Mouse (Mus musculus): ENCODE data around the gene Josd1. TPM values are rescaled to one million over a fixed set of nuclear protein-coding genes. Genes with fewer than 3 reads are reported as not detected.
A peak's percentile ranks its signal among the peaks of the same experiment; 100 is the strongest.
"Not testable (repeated sequence)": the region's sequence is repeated elsewhere in the genome, so short reads cannot be mapped to it uniquely, and the experiment has no call there.

The Josd1 gene
- polyA plus RNA-seq, 1 experiment from 2014 or later: 43.4 TPM

DNA sequence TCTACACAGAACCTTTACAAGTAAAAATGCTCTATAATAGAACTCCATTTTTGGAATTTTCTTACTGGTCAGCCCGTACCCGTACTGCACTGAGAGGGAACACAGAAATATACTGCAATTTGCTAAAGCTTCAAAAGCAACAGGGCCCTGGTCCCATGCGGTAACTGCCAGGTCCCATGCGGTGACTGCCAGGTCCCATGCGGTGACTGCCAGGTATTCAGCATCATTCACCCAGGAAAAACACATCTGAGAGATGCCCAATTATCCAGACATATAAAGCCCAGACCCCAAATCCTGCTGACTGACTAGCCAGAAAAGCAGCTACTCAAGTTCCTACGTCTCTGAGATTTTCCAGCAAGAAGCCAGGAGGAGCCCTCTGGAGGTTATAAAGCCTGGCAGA, 3.1 kb downstream of the Josd1 start:
- ChIA-PET CTCF (interaction anchor here (1.4 to 2.3 kb wide), 2 partner anchors 9 to 26 kb away, joined by 5 to 9 read pairs; partner anchors contain the start of genes Cby1 and Fam227a), POLR2A (interaction anchor here (1.1 to 2.4 kb wide), 2 partner anchors 26 to 85 kb away, joined by 4 to 8 read pairs; partner anchors contain the start of genes Cby1 and Fam227a)
- in situ Hi-C loops (cut with MboI; ENCODE audit: low pct_unique_long_range_greater_than_20kb): no loop called here
- no peak for TF ChIP-seq CTCF (IDR thresholded peaks at IDR 0.05)
- DNase-seq (ENCODE audit: low read depth, low spot score): no peak
- no peak for ATAC-seq
- no peaks in the 10 kb centered on the region for H3K27me3 ChIP-seq

DNA sequence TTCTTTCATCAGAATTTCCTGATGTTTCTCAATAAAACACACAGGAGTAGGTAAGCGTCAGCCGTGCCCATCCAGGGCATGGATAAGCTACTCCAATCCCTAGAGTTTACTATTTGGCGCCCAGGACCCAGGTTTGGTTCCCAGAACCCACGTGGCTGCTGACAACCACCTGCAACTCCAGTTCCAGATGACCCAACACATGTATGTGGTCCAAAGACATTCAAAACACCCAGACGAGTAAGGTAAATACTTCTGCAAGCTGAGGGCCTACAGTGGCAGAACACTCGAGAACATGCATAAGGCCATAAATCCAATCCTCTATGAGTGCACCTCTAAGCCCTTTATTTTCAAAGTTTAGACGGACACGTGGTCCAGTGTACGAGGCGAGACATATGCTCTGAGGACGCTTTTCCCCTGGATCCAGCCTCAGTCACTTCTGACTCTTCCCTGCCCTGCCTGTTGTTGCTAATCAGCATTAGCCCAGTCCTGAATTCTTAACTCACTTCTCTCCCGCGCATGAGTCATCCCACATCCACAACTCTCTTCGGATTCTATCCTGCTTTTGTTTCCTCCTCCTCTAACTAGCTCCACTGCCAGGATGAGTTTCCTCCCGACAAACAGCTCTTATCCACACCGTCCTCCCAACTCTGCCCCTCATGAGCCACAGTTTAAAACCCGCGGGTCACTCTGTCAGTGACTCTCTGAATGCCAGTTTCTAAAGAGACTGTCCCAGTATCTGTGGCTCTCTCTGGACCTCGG, 3.8 kb downstream of the Josd1 start:
- no peak for DNase-seq (ENCODE audit: low read depth, low spot score)
- CTCF ChIA-PET: interaction anchor here (1.2 to 2.3 kb wide), 3 partner anchors 9 to 26 kb away, joined by 3 to 9 read pairs (median 5); partner anchors contain the start of genes Cby1 and Fam227a
- no peaks in the 10 kb centered on the region for H3K27me3 ChIP-seq
- no peak for TF ChIP-seq CTCF (IDR thresholded peaks at IDR 0.05)
- in situ Hi-C loops (cut with MboI; ENCODE audit: low pct_unique_long_range_greater_than_20kb): no loop called here
- POLR2A ChIA-PET: interaction anchor here (1.1 kb wide), 1 partner anchor 85 kb away, joined by 4 read pairs; no protein-coding TSS in a partner anchor
- no peak for ATAC-seq

DNA sequence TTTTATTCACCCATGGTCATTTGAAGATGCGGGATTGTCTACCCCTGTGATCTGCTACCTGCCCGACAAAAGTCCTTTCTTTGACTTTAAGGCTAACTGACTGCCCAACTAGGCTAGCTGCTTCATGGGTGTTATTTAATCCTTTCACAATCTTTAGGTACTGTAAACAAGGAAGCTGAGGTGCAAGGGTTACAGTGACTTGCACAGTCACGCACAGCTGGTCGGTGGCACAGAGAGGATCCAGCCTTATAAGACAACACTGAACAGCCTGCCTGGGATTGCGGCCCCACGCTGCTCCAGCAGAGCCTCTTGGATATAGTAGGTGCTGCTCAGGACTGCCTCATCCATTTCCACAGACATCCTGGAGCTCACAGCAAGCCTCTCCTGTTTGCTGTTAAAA, 4.6 kb downstream of the Josd1 start:
- TF ChIP-seq CTCF (IDR thresholded peaks at IDR 0.05): no peak
- ChIA-PET CTCF (interaction anchor here (1.2 to 2.3 kb wide), 3 partner anchors 12 to 25 kb away, joined by 3 to 9 read pairs (median 4); partner anchors contain the start of genes Cby1, Fam227a and Tomm22), POLR2A (interaction anchor here (1.2 kb wide), 1 partner anchor 24 kb away, joined by 4 read pairs; the partner anchor contains the start of genes Cby1 and Fam227a)
- in situ Hi-C loops (cut with MboI; ENCODE audit: low pct_unique_long_range_greater_than_20kb): no loop called here
- no peak for ATAC-seq
- H3K27me3 ChIP-seq: no peaks in the 10 kb centered on the region
- DNase-seq (ENCODE audit: low read depth, low spot score): no peak

DNA sequence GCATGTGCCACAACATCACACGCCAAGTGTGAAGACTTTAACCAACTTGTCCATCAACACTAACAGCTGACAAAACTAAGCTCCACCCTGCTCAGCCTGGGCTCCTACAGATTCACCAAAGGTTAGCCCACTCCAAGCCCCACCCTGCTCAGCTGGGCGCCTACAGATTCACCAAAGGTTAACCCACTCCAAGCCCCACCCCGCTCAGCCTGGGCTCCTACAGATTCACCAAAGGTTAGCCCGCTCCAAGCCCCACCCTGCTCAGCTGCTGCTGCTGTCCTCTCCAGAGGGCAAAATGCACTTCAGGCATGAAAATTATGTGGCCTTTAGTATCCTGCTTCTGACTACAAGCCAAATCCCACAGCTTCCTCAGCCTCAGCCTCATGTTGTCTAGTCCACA, 5.7 kb downstream of the Josd1 start:
- H3K27me3 ChIP-seq: no peaks in the 10 kb centered on the region
- DNase-seq (ENCODE audit: low read depth, low spot score) (no peak), ATAC-seq (no peak)
- TF ChIP-seq CTCF (IDR thresholded peaks at IDR 0.05): no peak
- in situ Hi-C loops (cut with MboI; ENCODE audit: low pct_unique_long_range_greater_than_20kb): no loop called here
- CTCF ChIA-PET: interaction anchor here (1.4 kb wide), 1 partner anchor 11 kb away, joined by 4 read pairs; the partner anchor contains the start of gene Tomm22
- POLR2A ChIA-PET: no interaction called here

DNA sequence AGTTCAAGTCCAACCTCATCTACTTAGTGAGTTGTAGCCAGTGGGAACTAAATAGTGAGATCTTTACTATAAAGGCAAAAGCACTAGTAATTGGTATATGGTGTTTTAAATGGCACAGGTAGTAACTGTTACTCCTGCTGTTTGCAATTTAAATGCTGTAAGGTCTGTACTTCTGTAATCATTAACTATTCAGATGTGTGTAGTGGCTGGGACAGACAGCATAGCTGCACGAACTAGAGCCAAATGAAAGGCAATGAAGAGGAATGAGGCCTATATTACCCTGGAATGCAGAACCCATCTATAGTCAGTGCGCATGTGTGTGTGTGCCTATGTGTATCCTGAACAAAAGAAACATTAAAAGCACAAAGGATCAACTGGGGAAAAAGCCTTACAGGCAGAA, 9.8 kb downstream of the Josd1 start:
- ChIA-PET POLR2A (interaction anchor here (0.7 kb wide), 1 partner anchor 401 kb away, joined by 6 read pairs; no protein-coding TSS in a partner anchor), CTCF (no interaction called here)
- H3K27me3 ChIP-seq: no peaks in the 10 kb centered on the region
- DNase-seq (ENCODE audit: low read depth, low spot score) (no peak), ATAC-seq (no peak)
- TF ChIP-seq CTCF (IDR thresholded peaks at IDR 0.05): no peak
- in situ Hi-C loops (cut with MboI; ENCODE audit: low pct_unique_long_range_greater_than_20kb): no loop called here

DNA sequence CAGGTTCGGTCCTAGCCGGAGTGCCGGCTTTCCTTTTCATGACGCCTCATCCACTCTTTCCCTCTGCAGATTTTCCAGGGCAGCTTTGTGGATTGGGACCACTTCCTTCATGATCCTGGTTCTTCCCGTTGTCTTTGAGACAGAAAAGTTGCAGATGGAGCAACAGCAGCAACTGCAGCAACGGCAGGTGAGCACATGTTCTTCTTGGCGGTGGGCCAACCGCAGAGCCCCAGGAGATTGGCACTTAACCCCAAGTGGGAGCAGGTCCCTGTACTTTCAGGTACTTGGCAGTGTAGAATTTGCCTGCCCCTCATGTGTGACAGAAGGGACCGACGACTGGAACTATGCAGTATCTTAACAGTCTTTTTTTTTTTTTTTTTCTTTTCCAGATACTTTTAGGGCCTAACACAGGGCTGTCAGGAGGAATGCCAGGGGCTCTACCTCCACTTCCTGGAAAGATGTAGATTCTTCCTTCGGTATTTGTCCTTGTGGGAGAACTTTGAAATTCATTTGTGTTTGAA, 15.8 kb downstream of the Josd1 start:
- ChIA-PET POLR2A (interaction anchor here (1.6 kb wide), 1 partner anchor 20 kb away, joined by 3 read pairs; no protein-coding TSS in a partner anchor), CTCF (interaction anchor here (1.7 kb wide), 1 partner anchor 11 kb away, joined by 4 read pairs; no protein-coding TSS in a partner anchor)
- ATAC-seq; H3K27me3 ChIP-seq; DNase-seq (ENCODE audit: low read depth, low spot score); in situ Hi-C loops (cut with MboI; ENCODE audit: low pct_unique_long_range_greater_than_20kb): not testable (repeated sequence)

DNA sequence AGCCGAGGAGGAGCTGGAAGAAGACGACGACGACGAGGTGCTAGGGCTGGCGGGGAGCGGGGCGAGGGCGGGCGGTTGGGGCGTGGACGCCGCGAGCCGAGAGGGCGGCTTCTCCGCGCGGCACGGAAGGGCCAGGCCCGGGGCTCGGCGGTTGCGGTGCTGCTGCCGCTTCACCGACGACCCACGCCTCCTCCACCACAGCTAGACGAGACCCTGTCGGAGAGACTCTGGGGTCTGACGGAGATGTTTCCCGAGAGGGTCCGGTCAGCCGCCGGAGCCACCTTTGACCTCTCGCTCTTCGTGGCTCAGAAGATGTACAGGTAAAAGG, 16.8 kb downstream of the Josd1 start:
- H3K27me3 ChIP-seq: no peaks in the 10 kb centered on the region
- no peak for TF ChIP-seq CTCF (IDR thresholded peaks at IDR 0.05)
- in situ Hi-C loops (cut with MboI; ENCODE audit: low pct_unique_long_range_greater_than_20kb): no loop called here
- DNase-seq (ENCODE audit: low read depth, low spot score) (no peak), ATAC-seq (peak; percentile 8)
- ChIA-PET POLR2A (interaction anchor here (0.7 to 1.6 kb wide), 3 partner anchors 17 to 426 kb away, joined by 3 to 4 read pairs (median 4); partner anchors contain the start of gene Josd1), CTCF (interaction anchor here (0.7 to 1.7 kb wide), 3 partner anchors 11 to 12 kb away, joined by 3 to 7 read pairs (median 4); partner anchors contain the start of genes Cby1 and Fam227a)

DNA sequence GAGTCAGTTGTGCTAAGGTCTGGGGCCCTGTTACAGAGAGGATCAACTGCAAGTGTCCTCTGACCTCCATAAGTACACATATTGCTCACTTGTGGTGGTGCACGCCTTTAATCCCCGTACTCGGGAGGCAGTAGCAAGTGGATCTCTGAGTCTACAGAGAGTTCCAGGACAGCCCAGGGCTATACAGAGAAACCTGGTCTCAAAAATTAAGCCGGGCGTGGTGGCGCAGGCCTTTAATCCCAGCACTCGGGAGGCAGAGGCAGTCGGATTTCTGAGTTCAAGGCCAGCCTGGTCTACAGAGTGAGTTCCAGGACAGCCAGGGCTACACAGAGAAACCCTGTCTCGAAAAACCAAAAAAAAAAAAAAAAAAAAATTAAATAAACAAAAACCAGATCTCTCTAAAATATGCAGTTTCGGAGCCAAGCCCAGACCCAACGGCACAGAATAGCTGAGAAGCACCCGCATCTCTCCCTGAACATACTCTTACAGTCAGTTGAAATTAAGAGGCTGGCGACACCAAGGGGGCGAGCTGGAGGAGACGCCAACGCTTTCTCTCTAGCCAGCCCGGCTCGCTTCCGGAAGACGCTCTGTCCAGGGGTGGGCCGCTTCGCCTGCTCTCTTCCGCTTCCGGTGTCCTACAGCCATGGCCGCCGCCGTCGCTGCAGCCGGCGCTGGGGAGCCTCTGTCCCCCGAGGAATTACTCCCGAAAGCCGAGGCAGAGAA, 17.3 kb downstream of the Josd1 start, which contains the start of gene Tomm22:
TSS of gene Tomm22 (plus strand) at position 613 of the 723 bp plus-strand sequence.
- ATAC-seq: peak; percentile 66
- ChIA-PET POLR2A (interaction anchor here (0.7 to 1.6 kb wide), 3 partner anchors 17 to 426 kb away, joined by 3 to 4 read pairs (median 4); partner anchors contain the start of gene Josd1), CTCF (interaction anchor here (0.7 to 1.7 kb wide), 3 partner anchors 10 to 12 kb away, joined by 3 to 7 read pairs (median 4); partner anchors contain the start of genes Cby1 and Fam227a)
- H3K27me3 ChIP-seq: no peaks in the 10 kb centered on the region
- in situ Hi-C loops (cut with MboI; ENCODE audit: low pct_unique_long_range_greater_than_20kb): no loop called here
- peak; percentile 95 for TF ChIP-seq CTCF (IDR thresholded peaks at IDR 0.05)
- peak; percentile 57 for DNase-seq (ENCODE audit: low read depth, low spot score)

DNA sequence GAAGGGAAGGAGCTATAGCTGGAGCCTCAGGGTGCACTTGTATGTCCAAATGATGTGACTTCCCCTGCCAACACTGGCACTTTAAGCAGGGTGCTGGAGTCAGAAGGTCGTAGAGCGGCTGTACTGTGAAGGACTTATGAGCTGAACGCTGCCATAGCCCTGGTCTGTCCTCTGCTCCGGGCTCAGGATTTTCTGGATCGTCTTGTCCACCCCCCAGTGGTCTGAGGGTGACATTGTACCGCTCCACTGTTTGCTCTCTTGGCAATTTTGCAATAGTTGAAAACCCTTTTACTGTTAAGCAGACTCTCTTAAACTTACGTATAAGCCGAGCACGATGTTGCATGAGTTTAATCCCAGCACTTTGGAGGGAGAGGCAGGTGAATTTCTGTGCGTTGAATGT, 18.5 kb downstream of the Josd1 start:
- peak; percentile 30 for TF ChIP-seq CTCF (IDR thresholded peaks at IDR 0.05)
- CTCF ChIA-PET: no interaction called here
- in situ Hi-C loops (cut with MboI; ENCODE audit: low pct_unique_long_range_greater_than_20kb): no loop called here
- no peak for ATAC-seq
- no peaks in the 10 kb centered on the region for H3K27me3 ChIP-seq
- no peak for DNase-seq (ENCODE audit: low read depth, low spot score)
- POLR2A ChIA-PET: no interaction called here

DNA sequence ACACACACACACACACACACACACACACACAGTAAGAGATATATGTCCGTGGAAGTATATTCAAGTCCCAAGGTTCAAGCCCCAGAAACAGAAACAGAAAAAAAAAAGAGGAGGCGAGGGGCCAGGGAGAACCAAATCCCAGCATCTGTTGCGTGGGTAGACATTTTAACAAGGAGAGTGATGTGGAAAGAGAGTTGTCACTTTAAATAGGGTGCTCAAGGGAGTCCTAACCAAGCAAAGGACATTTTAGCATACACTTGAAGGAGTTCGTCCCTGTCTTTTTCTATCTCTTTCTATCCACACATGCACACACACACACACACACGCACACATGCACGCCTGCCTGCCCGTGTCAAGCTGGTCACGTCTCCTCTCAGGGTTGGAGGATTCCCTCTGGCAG, 23.1 kb downstream of the Josd1 start:
- ATAC-seq (no peak), DNase-seq (ENCODE audit: low read depth, low spot score) (no peak)
- in situ Hi-C loops (cut with MboI; ENCODE audit: low pct_unique_long_range_greater_than_20kb): no loop called here
- TF ChIP-seq CTCF (IDR thresholded peaks at IDR 0.05): no peak
- ChIA-PET CTCF (no interaction called here), POLR2A (no interaction called here)
- no peaks in the 10 kb centered on the region for H3K27me3 ChIP-seq

Data from Patski (cell line).